Mouse (Mus musculus): ENCODE results near the gene Scly. TPM values are rescaled to one million over a fixed set of nuclear protein-coding genes. Genes with fewer than 3 reads are reported as not detected.

Scly gene
- polyA plus RNA-seq, 1 experiment from 2014 or later: 28.8 TPM

DNA sequence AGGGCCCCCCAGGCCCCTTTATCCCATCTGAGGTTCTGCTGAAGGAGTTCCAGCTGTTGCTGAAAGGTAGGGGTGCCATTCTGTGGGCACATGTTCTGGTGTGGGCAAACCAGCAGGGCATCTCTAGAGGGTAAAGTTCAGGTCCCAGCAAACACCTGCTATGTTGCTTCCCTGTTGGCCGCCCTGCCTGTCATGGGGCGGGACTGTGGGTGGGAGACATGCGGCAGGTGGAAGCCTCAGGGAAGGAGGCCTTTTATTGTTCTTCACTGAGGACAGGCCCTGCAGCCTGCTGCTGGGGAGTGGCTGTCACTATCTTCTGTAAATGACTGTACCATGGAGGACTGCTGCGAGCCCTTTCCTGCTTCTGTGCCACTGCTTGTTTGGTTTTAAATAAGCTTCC lies 71.3 kb downstream of the Scly start:
- H3K36me3 ChIP-seq: peaks cover 62% of the 10 kb centered on the region
- H3K9ac ChIP-seq: no peak overlapping the region
- H3K4me3 ChIP-seq: no peak overlapping the region
- H3K27me3 ChIP-seq (replicated peaks): peaks cover 11% of the 10 kb centered on the region; the same call in 1 of the 2 replicates
- WGBS (ENCODE audit: insufficient replicate concordance): 57% methylated on average over 4 of the region's 4 CpGs
- H3K27ac ChIP-seq: no peak overlapping the region
- peaks cover 54% of the 10 kb centered on the region for H3K4me1 ChIP-seq
- no peak overlapping the region for H3K4me2 ChIP-seq
- ATAC-seq: no peak
- H3K9me3 ChIP-seq (replicated peaks): peaks cover 1% of the 10 kb centered on the region; the same call in 1 of the 2 replicates

DNA sequence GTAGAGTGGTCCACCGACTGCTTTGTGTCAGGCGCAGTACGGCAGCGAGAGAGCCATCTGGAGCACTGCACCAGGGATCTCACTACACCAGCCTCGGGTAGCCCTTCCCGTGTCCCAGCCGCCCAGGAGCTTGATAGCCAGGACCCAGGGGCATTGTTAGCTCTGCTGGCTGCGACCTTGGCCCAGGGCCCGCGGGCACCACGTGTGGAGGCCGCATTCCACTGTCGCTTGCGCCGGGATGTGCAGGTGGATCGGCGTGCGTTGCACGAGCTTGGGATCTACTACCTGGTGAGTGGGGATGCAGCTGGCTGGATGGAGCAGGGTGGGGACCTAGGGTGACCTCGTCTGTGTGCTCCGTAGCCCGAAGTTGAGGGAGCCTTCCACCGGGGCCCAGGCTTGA lies 71.9 kb downstream of the Scly start:
- peaks cover 6% of the 10 kb centered on the region; the same call in 1 of the 2 replicates for H3K27me3 ChIP-seq (replicated peaks)
- H3K4me1 ChIP-seq: peaks cover 61% of the 10 kb centered on the region
- H3K27ac ChIP-seq: no peak overlapping the region
- WGBS (ENCODE audit: insufficient replicate concordance): 84% methylated on average over 23 of the region's 23 CpGs
- H3K9ac ChIP-seq: no peak overlapping the region
- no peak overlapping the region for H3K4me3 ChIP-seq
- H3K9me3 ChIP-seq (replicated peaks): no peaks in the 10 kb centered on the region
- H3K36me3 ChIP-seq: peaks cover 68% of the 10 kb centered on the region
- no peak overlapping the region for H3K4me2 ChIP-seq
- no peak for ATAC-seq

Other genes with a start within 250 kb of the Scly start
- 1.1 and 1.5 TPM in 2 replicates for gene Rbm44, start 153.2 kb upstream of the Scly start, polyA plus RNA-seq (2016; fragmentation: Nextera tagmentation; extraction: Ambion mirVana)
- 4.0 and 4.4 TPM in 2 replicates for gene Ramp1, start 118.5 kb upstream of the Scly start, polyA plus RNA-seq (2016; fragmentation: Nextera tagmentation; extraction: Ambion mirVana)
- gene Ube2f, start 48.0 kb upstream of the Scly start, polyA plus RNA-seq (2016; fragmentation: Nextera tagmentation; extraction: Ambion mirVana): 71.6 and 73.4 TPM in 2 replicates
- gene Espnl, start 23.7 kb downstream of the Scly start, polyA plus RNA-seq (2016; fragmentation: Nextera tagmentation; extraction: Ambion mirVana): 0.05 and 0.07 TPM in 2 replicates
- 0.11 TPM in 1 of 2 replicates, not detected in the other for gene Klhl30, start 52.7 kb downstream of the Scly start, polyA plus RNA-seq (2016; fragmentation: Nextera tagmentation; extraction: Ambion mirVana)
- 6.4 and 7.8 TPM in 2 replicates for gene Erfe, start 68.1 kb downstream of the Scly start, polyA plus RNA-seq (2016; fragmentation: Nextera tagmentation; extraction: Ambion mirVana)
- gene Ilkap, start 100.5 kb downstream of the Scly start, polyA plus RNA-seq (2016; fragmentation: Nextera tagmentation; extraction: Ambion mirVana): 107 TPM in 2 replicates
- gene Hes6, start 115.7 kb downstream of the Scly start, polyA plus RNA-seq (2016; fragmentation: Nextera tagmentation; extraction: Ambion mirVana): 31.9 and 32.4 TPM in 2 replicates
- gene Per2, start 161.0 kb downstream of the Scly start, polyA plus RNA-seq (2016; fragmentation: Nextera tagmentation; extraction: Ambion mirVana): 2.9 and 3.1 TPM in 2 replicates
- gene Traf3ip1, start 196.3 kb downstream of the Scly start, polyA plus RNA-seq (2016; fragmentation: Nextera tagmentation; extraction: Ambion mirVana): 3.6 and 4.1 TPM in 2 replicates
- gene Asb1, start 242.2 kb downstream of the Scly start, polyA plus RNA-seq (2016; fragmentation: Nextera tagmentation; extraction: Ambion mirVana): 20.2 and 20.9 TPM in 2 replicates

Measured in liver, embryonic 12.5 days (tissue).